9 mouse cellular contexts compared by ENCODE assay signal in genomic region chr3:152799738-152800431, GRCm38 (mm10).
A peak's percentile ranks its signal among the peaks of the same experiment; 100 is the strongest.
DNase-seq lines count a peak whose midpoint lies in the region; ATAC-seq and TF ChIP-seq lines count a peak whose summit lies in the region.
"Had no signal": no experiment of that assay in that cellular context is flagged by ENCODE, and none has a peak within 500 bp of the region (broad histone marks: within the 10 kb centered on the region; RNA-seq: fewer than 3 reads in every experiment).

No protein-coding gene starts in this region.

- no peak overlapping the region for H3K27ac ChIP-seq in midbrain, embryonic 10.5 days (replicated peaks)
- H3K27ac ChIP-seq in midbrain, embryonic 11.5 days (ENCODE audit: low read depth, low read length) = no peak overlapping the region
- no peak overlapping the region for H3K27ac ChIP-seq in liver, embryonic 13.5 days
- no peak overlapping the region for H3K27ac ChIP-seq in stomach, postnatal 0 days (replicated peaks)
- H3K27ac ChIP-seq in neural tube, embryonic 15.5 days (replicated peaks) = no peak overlapping the region
- H3K27ac ChIP-seq: heart, embryonic 13.5 days had no signal

- H3K9me3 ChIP-seq in midbrain, embryonic 10.5 days (replicated peaks) = no peaks in the 10 kb centered on the region; the same call in 1 of the 2 replicates
- no peaks in the 10 kb centered on the region for H3K9me3 ChIP-seq in midbrain, embryonic 11.5 days (ENCODE audit: control insufficient read depth, low read length)
- H3K9me3 ChIP-seq in liver, embryonic 13.5 days (replicated peaks) = no peaks in the 10 kb centered on the region
- H3K9me3 ChIP-seq in stomach, postnatal 0 days (ENCODE audit: control insufficient read depth, low read length) = no peaks in the 10 kb centered on the region
- no peaks in the 10 kb centered on the region for H3K9me3 ChIP-seq in neural tube, embryonic 15.5 days (replicated peaks)

- H3K27me3 ChIP-seq in midbrain, embryonic 10.5 days (ENCODE audit: low read depth, poor library complexity, severe bottlenecking) = no peaks in the 10 kb centered on the region
- no peaks in the 10 kb centered on the region for H3K27me3 ChIP-seq in midbrain, embryonic 11.5 days (ENCODE audit: control insufficient read depth, insufficient read depth, low read length)
- no peaks in the 10 kb centered on the region for H3K27me3 ChIP-seq in liver, embryonic 13.5 days
- H3K27me3 ChIP-seq in stomach, postnatal 0 days (ENCODE audit: control insufficient read depth, insufficient read depth, low read length) = no peaks in the 10 kb centered on the region
- H3K27me3 ChIP-seq in neural tube, embryonic 15.5 days (replicated peaks) = no peaks in the 10 kb centered on the region
- H3K27me3 ChIP-seq: heart, embryonic 13.5 days had no signal

- peaks cover 13% of the 10 kb centered on the region for H3K4me1 ChIP-seq in midbrain, embryonic 10.5 days
- no peaks in the 10 kb centered on the region for H3K4me1 ChIP-seq in midbrain, embryonic 11.5 days (ENCODE audit: control insufficient read depth, insufficient read depth, low read length)
- H3K4me1 ChIP-seq in liver, embryonic 13.5 days (replicated peaks) = peaks cover 7% of the 10 kb centered on the region
- no peaks in the 10 kb centered on the region for H3K4me1 ChIP-seq in stomach, postnatal 0 days (replicated peaks; ENCODE audit: control insufficient read depth, insufficient read depth)
- H3K4me1 ChIP-seq in neural tube, embryonic 15.5 days = no peaks in the 10 kb centered on the region

- TF ChIP-seq CTCF in stomach, postnatal 0 days (IDR thresholded peaks at IDR 0.05; ENCODE audit: low read depth) = peak; percentile 75

- peak; percentile 20 to 26 for DNase-seq in cerebellum, adult 18-20 months
- DNase-seq in cerebellum, adult 8-10 months = no peak
- DNase-seq in midbrain, embryonic 10.5 days (ENCODE audit: low spot score) = peak; percentile 17
- no peak for DNase-seq in midbrain, embryonic 11.5 days (ENCODE audit: low spot score, missing footprints)
- peak; percentile 53 for DNase-seq in embryo, embryonic 10.5 days (ENCODE audit: low spot score)
- DNase-seq in liver, embryonic 13.5 days = peak; percentile 22
- DNase-seq in stomach, postnatal 0 days (ENCODE audit: low spot score) = no peak

- no peak overlapping the region for H3K4me2 ChIP-seq in midbrain, embryonic 11.5 days
- no peak overlapping the region for H3K4me2 ChIP-seq in liver, embryonic 13.5 days
- no peak overlapping the region for H3K4me2 ChIP-seq in stomach, postnatal 0 days (replicated peaks; ENCODE audit: low read depth)
- no peak overlapping the region for H3K4me2 ChIP-seq in neural tube, embryonic 15.5 days
- H3K4me2 ChIP-seq: heart, embryonic 13.5 days had no signal

- H3K9ac ChIP-seq in midbrain, embryonic 11.5 days (ENCODE audit: low read length) = no peak overlapping the region
- H3K9ac ChIP-seq in liver, embryonic 13.5 days = no peak overlapping the region
- no peak overlapping the region for H3K9ac ChIP-seq in stomach, postnatal 0 days (ENCODE audit: low read length)
- H3K9ac ChIP-seq in neural tube, embryonic 15.5 days (replicated peaks) = no peak overlapping the region
- H3K9ac ChIP-seq: heart, embryonic 13.5 days had no signal

- 83% methylated on average over 9 of the region's 9 CpGs for WGBS in midbrain, embryonic 10.5 days
- WGBS in midbrain, embryonic 11.5 days = 83% methylated on average over 9 of the region's 9 CpGs
- 58% methylated on average over 9 of the region's 9 CpGs for WGBS in liver, embryonic 13.5 days (ENCODE audit: insufficient replicate concordance)
- WGBS in stomach, postnatal 0 days = 77% methylated on average over 9 of the region's 9 CpGs
- WGBS in neural tube, embryonic 15.5 days = 84% methylated on average over 9 of the region's 9 CpGs

- TF ChIP-seq EP300 in stomach, postnatal 0 days (optimal IDR thresholded peaks at IDR 0.05) = no peak

- H3K4me3 ChIP-seq in midbrain, embryonic 10.5 days = no peak overlapping the region
- H3K4me3 ChIP-seq in midbrain, embryonic 11.5 days (ENCODE audit: low read depth, low read length) = no peak overlapping the region
- H3K4me3 ChIP-seq in liver, embryonic 13.5 days (replicated peaks) = no peak overlapping the region
- H3K4me3 ChIP-seq in stomach, postnatal 0 days (ENCODE audit: low read depth, low read length) = no peak overlapping the region
- no peak overlapping the region for H3K4me3 ChIP-seq in neural tube, embryonic 15.5 days (replicated peaks)
- H3K4me3 ChIP-seq: heart, embryonic 13.5 days had no signal

- no peaks in the 10 kb centered on the region for H3K36me3 ChIP-seq in midbrain, embryonic 10.5 days
- no peaks in the 10 kb centered on the region for H3K36me3 ChIP-seq in midbrain, embryonic 11.5 days (ENCODE audit: control insufficient read depth, insufficient read depth, low read length)
- no peaks in the 10 kb centered on the region for H3K36me3 ChIP-seq in liver, embryonic 13.5 days
- H3K36me3 ChIP-seq in stomach, postnatal 0 days (ENCODE audit: control insufficient read depth, insufficient read depth, low read length) = no peaks in the 10 kb centered on the region
- H3K36me3 ChIP-seq in neural tube, embryonic 15.5 days = no peaks in the 10 kb centered on the region

- ATAC-seq in midbrain, embryonic 11.5 days (ENCODE audit: low FRiP score) = no peak
- peak; percentile 79 for ATAC-seq in liver, embryonic 13.5 days (ENCODE audit: low read depth)
- ATAC-seq in stomach, postnatal 0 days (ENCODE audit: low FRiP score, low TSS enrichment) = 0 out of 2 replicates have a peak, but pooled peaks have one; percentile 21
- no peak for ATAC-seq in neural tube, embryonic 15.5 days (ENCODE audit: low FRiP score)

Comparison
In these comparisons a context has a peak if more than half of its experiments do, and no peak if none do; other contexts are left out.
1. DNase-seq: peak in cerebellum, adult 18-20 months (2 of 2), midbrain, embryonic 10.5 days (single experiment), embryo, embryonic 10.5 days (single experiment) and liver, embryonic 13.5 days (single experiment); none in cerebellum, adult 8-10 months (single experiment), midbrain, embryonic 11.5 days (single experiment) and stomach, postnatal 0 days (single experiment).
2. ATAC-seq: peak in liver, embryonic 13.5 days (single experiment) and stomach, postnatal 0 days (single experiment); none in midbrain, embryonic 11.5 days (single experiment) and neural tube, embryonic 15.5 days (single experiment).